In genomic region chr11:110518648-110519047, GRCm38 (mm10) we compare ENCODE assay signal across 16 mouse cellular contexts.
"Had no signal": no experiment of that assay in that cellular context is flagged by ENCODE, and none has a peak within 500 bp of the region (broad histone marks: within the 10 kb centered on the region; RNA-seq: fewer than 3 reads in every experiment).

No protein-coding gene starts in this region.

- H3K4me3 ChIP-seq: neural tube, embryonic 12.5 days; neural tube, embryonic 13.5 days; neural tube, embryonic 15.5 days; stomach, embryonic 15.5 days had no signal

- H3K9me3 ChIP-seq: neural tube, embryonic 12.5 days; neural tube, embryonic 13.5 days; neural tube, embryonic 15.5 days; stomach, embryonic 15.5 days had no signal

- H3K4me1 ChIP-seq: neural tube, embryonic 12.5 days; neural tube, embryonic 13.5 days; neural tube, embryonic 15.5 days; stomach, embryonic 15.5 days had no signal

- DNase-seq: retina, postnatal 1 day; right cerebral cortex, adult 18-20 months; right cerebral cortex, postnatal 14 days; right cerebral cortex, postnatal 25 days; right cerebral cortex, postnatal 4 days; spleen, adult 18-20 months; thymus, adult 18-20 months; thymus, adult 2 months; thymus, postnatal 14 days; thymus, postnatal 25 days; thymus, postnatal 36 days; thymus, postnatal 4 days had no signal

- H3K9ac ChIP-seq: neural tube, embryonic 12.5 days; neural tube, embryonic 13.5 days; neural tube, embryonic 15.5 days; stomach, embryonic 15.5 days had no signal

- H3K4me2 ChIP-seq: neural tube, embryonic 12.5 days; neural tube, embryonic 13.5 days; neural tube, embryonic 15.5 days; stomach, embryonic 15.5 days had no signal

- H3K27ac ChIP-seq: neural tube, embryonic 12.5 days; neural tube, embryonic 13.5 days; neural tube, embryonic 15.5 days; stomach, embryonic 15.5 days had no signal

- H3K36me3 ChIP-seq: stomach, embryonic 15.5 days had no signal

- H3K27me3 ChIP-seq: neural tube, embryonic 12.5 days; neural tube, embryonic 13.5 days; neural tube, embryonic 15.5 days; stomach, embryonic 15.5 days had no signal
